Mouse (Mus musculus) stomach, embryonic 16.5 days (tissue): ENCODE measurements around the gene Syndig1l. TPM values are rescaled to one million over a fixed set of nuclear protein-coding genes. Genes with fewer than 3 reads are reported as not detected.

Experiments
- ATAC-seq: fragments of 200-750 bp; cut with Nextera tagmentation; 2 replicates; pipeline ENCODE4 v1.8.0; 2017; ENCODE audit warnings: moderate number of reproducible peaks, moderate TSS enrichment; ENCODE audit not compliant: insufficient read depth, low FRiP score
- H3K27ac ChIP-seq: fragments of 300-500 bp; sonication (generic); 2 replicates; pipeline ENCODE4 v1.5.1; 2014; ENCODE audit warnings: low read length
- H3K27me3 ChIP-seq: fragments of 300-500 bp; sonication (generic); 2 replicates; pipeline ENCODE4 v1.6.1; 2014; ENCODE audit warnings: low read length, control low read depth, mixed read lengths; ENCODE audit not compliant: control insufficient read depth, insufficient read depth
- H3K36me3 ChIP-seq: fragments of 300-500 bp; sonication (generic); 2 replicates; pipeline ENCODE4 v1.6.1; 2014; ENCODE audit warnings: low read length; ENCODE audit not compliant: control insufficient read depth, insufficient read depth
- H3K4me1 ChIP-seq: fragments of 300-500 bp; sonication (generic); 2 replicates; pipeline ENCODE4 v1.6.1; 2014; ENCODE audit warnings: low read length, control low read depth, mixed read lengths; ENCODE audit not compliant: control insufficient read depth, insufficient read depth
- H3K4me2 ChIP-seq: fragments of 300-500 bp; sonication (generic); 2 replicates; pipeline ENCODE4 v1.6.1; 2014; ENCODE audit warnings: low read depth, low read length, mixed read lengths
- H3K4me3 ChIP-seq: fragments of 300-500 bp; sonication (generic); replicated peaks from 2 replicates; pipeline ENCODE4 v1.5.1; 2014; ENCODE audit warnings: mild to moderate bottlenecking, low read length
- H3K9ac ChIP-seq: fragments of 300-500 bp; sonication (generic); 2 replicates; pipeline ENCODE4 v1.6.1; 2014; ENCODE audit warnings: low read length
- H3K9me3 ChIP-seq: fragments of 300-500 bp; sonication (generic); replicated peaks from 2 replicates; pipeline ENCODE4 v1.6.1; 2016; ENCODE audit warnings: low read length, control low read depth; ENCODE audit not compliant: control insufficient read depth
- WGBS: fragments of 180-500 bp; shearing (Covaris S2); extraction: QIAGEN DNeasy Blood & Tissue Kit; methylation state at CpG from one replicate; pipeline ENCODE4 v1.1.7; 2014; 5-methylcytosine and 5-hydroxymethylcytosine counted together
- polyA plus RNA-seq: library from polyadenylated mRNA; unstranded; fragments of >200 nt; fragmentation: Nextera tagmentation; extraction: Ambion mirVana; gene quantifications from 2 replicates; pipeline ENCODE4 v1.2.1, GENCODE M21; 2015

The Syndig1l gene
- polyA plus RNA-seq, 1 experiment from 2014 or later = 0.09 TPM

- H3K27ac ChIP-seq = no peak within 1 kb of the TSS
- no peaks in the 10 kb centered on the region for H3K4me1 ChIP-seq
- H3K4me3 ChIP-seq = no peak within 1 kb of the TSS
- WGBS = 9% methylated on average over 9 of the region's 9 CpGs
- no peak within 1 kb of the TSS for H3K4me2 ChIP-seq
- H3K36me3 ChIP-seq = no peaks in the 10 kb centered on the region
- ATAC-seq = no peak
- no peak within 1 kb of the TSS for H3K9ac ChIP-seq
- peaks cover 45% of the 10 kb centered on the region for H3K27me3 ChIP-seq
- H3K9me3 ChIP-seq = no peaks in the 10 kb centered on the region
Measured at GRCm38 (mm10) chr12:84640654-84641053, 58.0 kb downstream of the Syndig1l start, which contains the start of gene Vrtn. Vrtn (plus strand) TSS chr12:84641019.

- no peak overlapping the region for H3K4me3 ChIP-seq
- no peaks in the 10 kb centered on the region for H3K4me1 ChIP-seq
- peaks cover 45% of the 10 kb centered on the region for H3K27me3 ChIP-seq
- no peak overlapping the region for H3K27ac ChIP-seq
- no peak overlapping the region for H3K4me2 ChIP-seq
- ATAC-seq = no peak
- 7% methylated on average over 6 of the region's 6 CpGs for WGBS
- H3K9me3 ChIP-seq = no peaks in the 10 kb centered on the region
- H3K36me3 ChIP-seq = no peaks in the 10 kb centered on the region
- no peak overlapping the region for H3K9ac ChIP-seq
Measured at GRCm38 (mm10) chr12:84640253-84640652, 58.4 kb downstream of the Syndig1l start.

DNA sequence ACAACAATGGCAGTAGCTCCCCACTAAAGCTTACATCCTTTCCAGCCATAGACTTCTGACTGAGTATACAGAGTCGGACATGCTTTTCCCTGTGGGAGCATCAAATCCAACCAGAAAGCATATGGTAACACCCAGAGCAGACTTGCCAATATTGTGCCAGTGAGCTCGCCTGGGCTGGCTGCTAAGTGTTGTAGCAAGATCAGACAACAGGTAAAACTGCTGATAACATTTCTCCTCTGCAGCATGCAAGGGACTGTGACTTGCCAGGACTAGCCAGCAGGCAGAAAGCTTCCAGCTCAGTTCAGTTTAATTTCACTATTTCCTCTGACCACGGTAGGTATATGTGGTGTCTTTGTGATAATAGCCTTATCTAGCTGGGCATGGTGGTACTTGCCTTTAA is 66.8 kb downstream of the Syndig1l start:
- Histone ChIP-seq H3K4me3 (no peak overlapping the region), H3K36me3 (no peaks in the 10 kb centered on the region), H3K4me1 (no peaks in the 10 kb centered on the region), H3K4me2 (no peak overlapping the region), H3K9ac (no peak overlapping the region), H3K27ac (no peak overlapping the region), H3K9me3 (no peaks in the 10 kb centered on the region), H3K27me3 (no peaks in the 10 kb centered on the region)
- no peak for ATAC-seq
- WGBS = 66% methylated on average over 3 of the region's 3 CpGs

Other genes starting within 250 kb of the Syndig1l start
- gene Aldh6a1, start 247.8 kb downstream of the Syndig1l start, polyA plus RNA-seq = 47.4 and 48.2 TPM in 2 replicates
- 16.3 and 16.9 TPM in 2 replicates for gene Lin52, start 247.4 kb downstream of the Syndig1l start, polyA plus RNA-seq
- gene Vsx2, start 129.1 kb downstream of the Syndig1l start, polyA plus RNA-seq = not detected in 2 replicates
- gene Abcd4, start 81.4 kb downstream of the Syndig1l start, polyA plus RNA-seq = 12.8 and 13.2 TPM in 2 replicates
- not detected in 2 replicates for gene Vrtn, start 57.8 kb downstream of the Syndig1l start, polyA plus RNA-seq
- 65.5 and 69.3 TPM in 2 replicates for gene Npc2, start 74.3 kb upstream of the Syndig1l start, polyA plus RNA-seq
- 119 and 123 TPM in 2 replicates for gene Isca2, start 74.4 kb upstream of the Syndig1l start, polyA plus RNA-seq
- gene Ltbp2, start 177.7 kb upstream of the Syndig1l start, polyA plus RNA-seq = 1.2 and 1.6 TPM in 2 replicates